Mouse (Mus musculus) CD4-positive, CD25-positive, alpha-beta regulatory T cell, adult 4 months (primary cell): ENCODE data around the gene Defb48. TPM values are rescaled to one million over a fixed set of nuclear protein-coding genes. Genes with fewer than 3 reads are reported as not detected.

Experiments used
- ATAC-seq: one replicate; pipeline ENCODE4 v1.8.0; 2017
- polyA plus RNA-seq, 2 experiments: library from polyadenylated mRNA; unstranded; fragments of 100-300 nt; shearing (Covaris generic); gene quantifications; one replicate each; pipeline ENCODE4 v1.2.1; 2017

Defb48 gene
- polyA plus RNA-seq, 2 experiments from 2014 or later: not detected

- peak; percentile 72 for ATAC-seq
These were observed 56.2 kb downstream of the Defb48 start for GRCm38 (mm10) chr14:62928101-62928541.

Other genes starting within 250 kb of the Defb48 start
- gene Ints6, start 223.3 kb downstream of the Defb48 start, polyA plus RNA-seq: 10 to 100 TPM; 17.1 to 26.8 TPM
- gene Wdfy2, start 146.8 kb downstream of the Defb48 start, polyA plus RNA-seq: 1 to 10 TPM; 4.5 to 6.2 TPM
- gene Defb47, start 13.6 kb upstream of the Defb48 start, polyA plus RNA-seq: not detected
- not detected for gene Defb43, start 27.3 kb upstream of the Defb48 start, polyA plus RNA-seq
- not detected for gene Defb42, start 62.5 kb upstream of the Defb48 start, polyA plus RNA-seq
- not detected for gene Defb30, start 65.5 kb upstream of the Defb48 start, polyA plus RNA-seq